Mouse (Mus musculus) heart, postnatal 0 days (tissue): ENCODE measurements around the gene Sh3gl3. TPM values are rescaled to one million over a fixed set of nuclear protein-coding genes. Genes with fewer than 3 reads are reported as not detected.

Experiments used
- ATAC-seq: fragments of 200-750 bp; cut with Nextera tagmentation; 2 replicates; pipeline ENCODE4 v1.8.0; 2017; ENCODE audit warnings: low read depth, moderate number of reproducible peaks, moderate library complexity; ENCODE audit not compliant: insufficient read depth
- DNase-seq: peaks from one replicate; pipeline ENCODE4 v3.0.0-alpha.2; 2016; ENCODE audit warnings: low spot score
- H3K27ac ChIP-seq: fragments of 300-500 bp; sonication (generic); 2 replicates; pipeline ENCODE4 v1.5.1; 2014; ENCODE audit warnings: low read depth, mild to moderate bottlenecking
- H3K27me3 ChIP-seq: fragments of 300-500 bp; sonication (generic); 2 replicates; pipeline ENCODE4 v1.6.1; 2014; ENCODE audit warnings: low read length, mixed read lengths; ENCODE audit not compliant: control insufficient read depth, insufficient read depth
- H3K36me3 ChIP-seq: fragments of 300-500 bp; sonication (generic); replicated peaks from 2 replicates; pipeline ENCODE4 v1.6.1; 2014; ENCODE audit warnings: low read length, mixed read lengths; ENCODE audit not compliant: control insufficient read depth, insufficient read depth
- H3K4me1 ChIP-seq: fragments of 300-500 bp; sonication (generic); 2 replicates; pipeline ENCODE4 v1.6.1; 2014; ENCODE audit warnings: antibody characterized with exemption; ENCODE audit not compliant: control insufficient read depth, insufficient read depth
- H3K4me2 ChIP-seq: fragments of 300-500 bp; sonication (generic); 2 replicates; pipeline ENCODE4 v1.6.1; 2014; ENCODE audit warnings: low read depth, mild to moderate bottlenecking, low read length, moderate library complexity
- H3K4me3 ChIP-seq: fragments of 300-500 bp; sonication (generic); 2 replicates; pipeline ENCODE4 v1.5.1; 2014; ENCODE audit warnings: low read depth, low read length
- H3K9ac ChIP-seq: fragments of 300-500 bp; sonication (generic); replicated peaks from 2 replicates; pipeline ENCODE4 v1.6.1; 2014; ENCODE audit warnings: low read depth, low read length, mixed read lengths
- H3K9me3 ChIP-seq: fragments of 300-500 bp; sonication (generic); replicated peaks from 2 replicates; pipeline ENCODE4 v1.6.1; 2016; ENCODE audit warnings: low read length; ENCODE audit not compliant: control insufficient read depth
- CTCF ChIP-seq: IDR thresholded peaks from 2 replicates; pipeline ENCODE4 v1.5.1; 2016; ENCODE audit warnings: antibody characterized with exemption, control low read depth, low read depth
- EP300 ChIP-seq: IDR thresholded peaks from 2 replicates; pipeline ENCODE4 v1.6.1; 2016; ENCODE audit warnings: antibody characterized with exemption, low read depth
- WGBS: fragments of 180-500 bp; shearing (Covaris S2); extraction: QIAGEN DNeasy Blood & Tissue Kit; methylation state at CpG from one replicate; pipeline ENCODE4 v1.1.7; 2014; 5-methylcytosine and 5-hydroxymethylcytosine counted together
- polyA plus RNA-seq: library from polyadenylated mRNA; unstranded; fragments of >200 nt; fragmentation: Nextera tagmentation; extraction: Ambion mirVana; gene quantifications from 2 replicates; pipeline ENCODE4 v1.2.1, GENCODE M21; 2015
- total RNA-seq: library from RNA; depleted of rRNA; stranded (reverse); fragments of >200 nt; gene quantifications from 2 replicates; pipeline ENCODE4 v1.2.3, GENCODE M21; 2014; ENCODE audit warnings: low replicate concordance

The Sh3gl3 gene
- total and polyA plus RNA-seq, 2 experiments from 2014 or later = 1.1 to 3.3 TPM

DNA sequence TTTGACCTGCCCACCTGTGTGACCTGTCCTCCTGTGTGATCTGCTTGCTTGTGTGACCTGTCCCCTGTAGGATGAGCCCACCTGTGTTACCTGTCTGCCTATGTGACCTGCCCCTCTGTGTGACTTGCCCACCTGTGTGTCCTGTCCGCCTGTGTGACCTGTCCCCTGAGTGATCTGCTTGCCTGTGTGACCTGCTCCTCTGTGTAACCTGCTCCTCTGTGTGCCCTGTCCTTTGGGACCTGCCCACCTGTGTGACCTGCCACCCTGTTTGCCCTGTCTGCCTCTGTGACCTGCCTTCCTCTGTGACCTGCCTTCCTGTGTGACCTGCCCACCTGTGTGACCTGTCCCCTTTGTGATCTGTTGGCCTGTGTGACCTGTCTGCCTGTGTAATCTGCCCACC lies 79.7 kb downstream of the Sh3gl3 start:
- Histone ChIP-seq H3K4me1 (no peaks in the 10 kb centered on the region), H3K27ac (no peak overlapping the region), H3K4me3 (no peak overlapping the region), H3K36me3 (no peaks in the 10 kb centered on the region), H3K9me3 (no peaks in the 10 kb centered on the region), H3K9ac (no peak overlapping the region), H3K4me2 (no peak overlapping the region), H3K27me3 (no peaks in the 10 kb centered on the region)
- TF ChIP-seq CTCF = no peak
- TF ChIP-seq EP300 = no peak
- DNase-seq (no peak), ATAC-seq (no peak)
- 60% methylated on average over 1 of the region's 1 CpGs for WGBS

DNA sequence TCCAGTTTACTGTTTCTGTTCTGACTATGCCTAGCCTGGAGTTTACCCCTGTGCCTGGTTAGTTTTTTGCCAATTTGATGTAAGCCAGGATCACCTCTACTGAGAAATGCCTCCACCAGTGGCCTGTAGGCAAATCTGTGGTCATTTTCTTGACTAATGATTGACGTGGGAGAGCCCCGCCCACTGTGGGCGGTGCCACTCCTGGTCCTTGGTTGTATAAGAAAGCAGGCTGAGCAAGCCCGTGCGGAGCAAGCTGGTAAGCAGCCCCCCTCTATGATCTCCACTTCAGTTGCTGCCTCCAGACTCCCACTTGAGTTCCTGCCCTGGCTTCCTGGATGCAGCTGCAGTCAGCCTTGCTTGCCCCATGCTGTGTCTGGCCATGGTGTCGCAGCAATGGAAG lies 83.3 kb downstream of the Sh3gl3 start:
- no peak overlapping the region for H3K4me2 ChIP-seq
- no peak overlapping the region for H3K9ac ChIP-seq
- no peak overlapping the region for H3K4me3 ChIP-seq
- TF ChIP-seq CTCF = no peak
- TF ChIP-seq EP300 = no peak
- 68% methylated on average over 6 of the region's 6 CpGs for WGBS
- DNase-seq = no peak
- no peak overlapping the region for H3K27ac ChIP-seq
- no peaks in the 10 kb centered on the region for H3K36me3 ChIP-seq
- H3K4me1 ChIP-seq = no peaks in the 10 kb centered on the region
- no peak for ATAC-seq
- no peaks in the 10 kb centered on the region for H3K27me3 ChIP-seq
- no peaks in the 10 kb centered on the region for H3K9me3 ChIP-seq

DNA sequence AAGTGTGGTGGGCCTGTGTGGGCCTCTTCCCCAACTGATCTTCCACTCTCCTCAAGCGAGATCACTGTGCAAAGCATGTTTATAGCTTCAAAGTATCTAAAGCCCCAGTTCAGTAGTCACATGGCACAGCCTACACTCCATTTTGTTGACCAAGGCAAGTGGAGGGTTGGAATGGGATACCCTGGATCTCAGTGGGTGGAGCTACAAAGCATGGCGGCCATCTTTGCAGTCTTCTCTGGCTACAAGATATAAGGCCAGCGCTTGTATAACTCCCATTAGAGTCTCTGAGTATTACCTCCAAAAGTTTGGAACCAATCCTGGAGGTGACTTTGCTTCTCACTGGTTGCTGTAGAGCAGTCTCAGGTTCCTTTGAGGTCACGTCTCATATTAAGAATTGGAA lies 83.9 kb downstream of the Sh3gl3 start:
- no peak for ATAC-seq
- no peak for DNase-seq
- no peak overlapping the region for H3K4me2 ChIP-seq
- H3K4me3 ChIP-seq = no peak overlapping the region
- H3K4me1 ChIP-seq = no peaks in the 10 kb centered on the region
- 81% methylated on average over 4 of the region's 4 CpGs for WGBS
- no peaks in the 10 kb centered on the region for H3K27me3 ChIP-seq
- H3K9me3 ChIP-seq = no peaks in the 10 kb centered on the region
- no peak overlapping the region for H3K9ac ChIP-seq
- no peaks in the 10 kb centered on the region for H3K36me3 ChIP-seq
- TF ChIP-seq EP300 (no peak), CTCF (no peak)
- H3K27ac ChIP-seq = no peak overlapping the region

DNA sequence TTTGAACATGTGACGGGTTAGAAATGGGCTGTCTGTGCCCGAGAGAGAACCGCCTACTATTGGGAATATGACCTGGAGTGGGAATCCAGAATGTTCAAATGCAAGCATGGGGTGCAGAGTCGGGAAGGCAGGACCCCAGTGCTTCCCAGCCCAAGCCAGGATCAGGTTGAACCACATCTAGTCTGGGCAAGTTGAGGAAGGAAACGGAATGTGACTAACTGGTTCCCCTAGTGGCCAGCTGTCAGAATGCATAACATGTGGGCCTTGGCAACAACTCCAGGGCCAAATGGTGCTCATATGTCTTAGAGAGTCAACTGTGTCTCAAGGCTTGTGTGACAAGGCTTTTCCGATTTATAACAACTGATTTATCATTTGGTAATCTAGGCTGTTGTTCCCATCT lies 86.6 kb downstream of the Sh3gl3 start:
- no peaks in the 10 kb centered on the region for H3K36me3 ChIP-seq
- DNase-seq = no peak
- no peak overlapping the region for H3K4me2 ChIP-seq
- TF ChIP-seq EP300 (no peak), CTCF (peak; percentile 54)
- 72% methylated on average over 6 of the region's 6 CpGs for WGBS
- no peak for ATAC-seq
- no peak overlapping the region for H3K4me3 ChIP-seq
- H3K9me3 ChIP-seq = no peaks in the 10 kb centered on the region
- H3K4me1 ChIP-seq = no peaks in the 10 kb centered on the region
- no peak overlapping the region for H3K9ac ChIP-seq
- H3K27ac ChIP-seq = no peak overlapping the region
- H3K27me3 ChIP-seq = no peaks in the 10 kb centered on the region

DNA sequence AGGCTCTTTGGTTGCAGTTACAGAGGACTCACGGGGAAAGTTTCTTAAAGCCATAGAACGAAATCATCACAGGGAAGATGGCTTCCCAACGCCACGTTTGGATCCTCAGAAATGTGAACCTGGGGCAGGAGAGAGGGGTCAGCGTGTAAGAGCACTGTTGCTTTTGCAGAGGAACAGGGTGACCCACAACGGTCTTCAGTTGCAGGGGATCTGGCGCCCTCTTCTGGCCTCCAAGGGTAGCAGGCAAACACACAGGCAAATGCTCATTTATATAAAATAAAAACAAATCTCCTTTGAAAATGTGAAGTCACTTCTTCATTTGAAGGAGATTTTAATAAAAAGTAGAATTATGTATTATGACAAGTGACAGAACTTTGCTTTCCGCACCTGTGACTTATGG lies 89.5 kb downstream of the Sh3gl3 start:
- TF ChIP-seq EP300 (no peak), CTCF (peak; percentile 84)
- H3K4me3 ChIP-seq = no peak overlapping the region
- H3K9me3 ChIP-seq = no peaks in the 10 kb centered on the region
- 21% methylated on average over 8 of the region's 8 CpGs for WGBS
- H3K36me3 ChIP-seq = no peaks in the 10 kb centered on the region
- no peaks in the 10 kb centered on the region for H3K4me1 ChIP-seq
- no peak overlapping the region for H3K4me2 ChIP-seq
- no peaks in the 10 kb centered on the region for H3K27me3 ChIP-seq
- H3K9ac ChIP-seq = no peak overlapping the region
- peak; percentile 47 for DNase-seq
- no peak overlapping the region for H3K27ac ChIP-seq
- ATAC-seq = no peak

DNA sequence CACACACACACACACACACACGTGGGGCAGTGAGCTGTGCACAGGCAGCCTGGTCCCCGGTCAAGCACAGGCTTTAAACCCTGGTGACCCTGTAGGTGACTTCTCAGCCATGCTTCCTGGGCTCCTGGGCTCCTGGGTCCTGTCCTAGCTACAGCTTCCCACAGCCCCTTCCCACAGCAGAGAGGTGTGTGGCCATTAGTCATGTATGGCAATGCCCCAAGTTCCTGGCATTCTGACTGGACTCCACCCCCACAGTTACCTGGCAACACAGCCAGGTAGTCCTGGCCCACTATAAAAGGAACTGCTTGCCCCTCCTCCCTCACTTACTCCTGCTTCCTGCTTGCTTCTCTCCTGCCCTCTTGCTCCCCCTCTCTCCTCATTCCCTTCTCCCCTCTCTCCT lies 90.5 kb downstream of the Sh3gl3 start:
- H3K9ac ChIP-seq = no peak overlapping the region
- H3K27me3 ChIP-seq = no peaks in the 10 kb centered on the region
- H3K4me1 ChIP-seq = no peaks in the 10 kb centered on the region
- WGBS = 56% methylated on average over 2 of the region's 2 CpGs
- ATAC-seq = no peak
- H3K9me3 ChIP-seq = no peaks in the 10 kb centered on the region
- H3K4me3 ChIP-seq = no peak overlapping the region
- no peak overlapping the region for H3K4me2 ChIP-seq
- H3K36me3 ChIP-seq = no peaks in the 10 kb centered on the region
- no peak overlapping the region for H3K27ac ChIP-seq
- DNase-seq = no peak
- TF ChIP-seq CTCF = no peak
- no peak for TF ChIP-seq EP300
